Mouse (Mus musculus) embryo, embryonic 11 days (tissue): ENCODE results near the gene Pik3r6.

ENCODE experiments used
- DNase-seq: peaks from one replicate; pipeline ENCODE4 v3.0.0-alpha.2; 2015

The Pik3r6 gene

DNA sequence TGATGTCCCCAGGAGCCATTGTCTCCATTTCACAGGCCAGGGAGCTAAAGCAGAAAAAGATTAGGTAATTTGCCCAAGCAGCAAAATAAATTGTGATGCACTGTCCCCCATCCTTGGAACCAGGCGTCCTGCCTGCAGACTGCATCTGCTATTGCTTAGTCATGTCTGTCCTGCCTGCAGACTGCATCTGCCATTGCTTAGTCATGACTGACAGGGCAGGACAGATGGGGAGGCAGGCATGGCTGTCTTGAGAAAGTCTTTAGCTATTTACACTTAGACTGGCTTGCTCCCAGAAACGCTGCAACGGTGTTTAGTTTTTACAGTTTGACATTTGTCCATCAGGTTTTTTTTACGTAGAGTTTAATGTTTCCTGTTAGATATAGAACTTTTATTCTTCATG lies 33.6 kb downstream of the Pik3r6 start:
- DNase-seq, result peak; percentile 68

DNA sequence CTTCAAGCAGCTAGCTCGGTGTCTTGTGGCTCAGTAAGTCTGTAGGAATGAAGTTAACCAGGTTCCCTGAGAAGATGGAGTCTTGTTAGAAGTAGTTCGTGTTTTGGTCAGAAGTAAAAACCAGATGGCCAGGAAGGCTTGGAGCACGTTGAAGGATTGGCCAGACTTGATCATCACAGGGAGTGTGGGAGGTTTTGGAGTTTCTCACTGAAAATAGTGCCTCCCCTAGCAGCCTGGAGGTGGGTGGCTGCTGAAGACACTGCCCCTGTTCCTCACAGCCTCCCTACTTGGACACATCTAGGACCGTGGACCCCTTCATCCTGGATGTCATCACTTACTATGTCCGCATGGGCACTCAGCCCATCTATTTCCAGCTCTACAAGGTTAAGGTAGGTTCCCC lies 36.8 kb downstream of the Pik3r6 start:
- DNase-seq, result no peak

DNA sequence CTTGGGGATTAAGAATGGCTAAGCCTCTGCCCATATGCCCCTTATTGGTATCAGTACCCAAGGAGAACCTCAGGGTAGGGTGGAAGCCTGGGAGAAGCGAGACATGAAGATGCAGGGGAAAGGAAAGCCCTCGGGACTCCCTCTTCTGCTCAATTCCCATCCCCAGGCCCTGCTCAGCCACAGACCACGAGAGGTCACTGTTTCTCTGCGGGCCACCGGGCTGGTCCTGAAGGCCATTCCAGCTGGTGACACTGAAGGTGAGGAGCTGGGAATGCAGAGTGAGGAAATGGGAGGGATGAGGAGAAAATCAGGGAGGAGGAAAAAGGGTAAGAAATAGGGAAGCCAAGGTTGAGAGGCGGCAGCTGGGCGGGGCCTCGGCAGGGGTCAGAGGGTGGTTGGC lies 41.7 kb downstream of the Pik3r6 start:
- DNase-seq, result peak; percentile 59

DNA sequence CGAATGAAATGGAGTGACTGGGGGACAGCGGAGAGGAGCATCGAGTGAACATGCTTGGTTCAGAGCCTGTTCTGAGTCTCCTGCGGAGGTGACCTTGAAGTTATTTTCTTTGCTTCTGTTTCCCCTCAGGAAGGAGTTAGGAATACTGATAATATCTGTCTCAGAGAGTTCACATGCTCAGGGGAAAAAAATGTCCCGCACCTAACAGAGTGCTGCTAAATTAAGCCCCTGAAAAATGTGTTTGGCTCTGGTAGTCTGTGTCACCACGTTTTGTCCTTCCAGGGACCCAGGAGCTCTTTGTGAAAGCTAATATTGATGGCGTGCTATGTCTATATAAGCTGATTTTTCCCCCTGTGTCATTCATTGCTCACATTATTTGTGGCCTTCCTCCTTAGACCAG lies 42.4 kb downstream of the Pik3r6 start:
- DNase-seq, result no peak

DNA sequence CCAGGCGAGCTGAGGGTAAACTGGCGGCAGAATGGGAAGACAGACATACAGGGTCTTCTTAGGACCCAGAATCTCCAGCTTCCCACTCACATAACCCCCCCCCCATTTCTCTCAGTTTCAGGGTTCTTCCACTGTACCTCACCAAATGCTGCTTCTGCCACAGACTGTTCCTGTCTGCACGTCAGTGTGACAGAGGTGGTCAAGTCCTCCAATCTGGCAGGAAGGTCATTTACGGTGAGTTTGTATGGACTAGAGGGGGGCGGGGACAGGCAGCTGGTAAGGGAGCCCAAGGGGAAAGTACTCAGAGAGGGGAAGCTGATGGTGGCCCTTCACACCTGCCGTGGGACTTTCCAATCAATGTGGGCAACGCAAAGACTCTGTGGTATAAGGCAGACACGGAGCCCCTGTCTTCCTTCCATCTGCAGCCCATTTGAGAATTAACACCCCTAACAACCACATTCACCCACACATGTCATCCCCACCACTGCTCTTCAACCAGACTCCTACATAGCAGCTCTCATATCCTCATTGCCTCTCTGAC lies 42.9 kb downstream of the Pik3r6 start:
- no peak for DNase-seq

DNA sequence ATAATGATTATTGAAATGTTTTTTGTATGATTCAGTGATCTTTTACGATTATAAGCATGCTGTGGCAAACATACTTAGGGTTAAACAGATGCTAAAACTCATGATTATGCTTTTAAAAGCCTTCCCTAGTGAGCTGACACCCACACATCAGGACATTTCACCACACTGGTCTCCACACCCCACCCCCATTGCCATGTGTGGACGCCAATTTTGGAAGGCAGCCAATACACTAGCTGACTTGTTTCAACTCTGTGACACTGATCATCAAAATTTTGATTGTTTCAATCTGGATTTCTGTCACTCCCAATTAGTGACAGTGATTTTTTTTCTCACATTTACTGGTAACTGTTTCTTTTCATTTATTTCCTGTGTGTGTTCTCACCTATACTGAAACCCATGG lies 44.7 kb downstream of the Pik3r6 start:
- no peak for DNase-seq

DNA sequence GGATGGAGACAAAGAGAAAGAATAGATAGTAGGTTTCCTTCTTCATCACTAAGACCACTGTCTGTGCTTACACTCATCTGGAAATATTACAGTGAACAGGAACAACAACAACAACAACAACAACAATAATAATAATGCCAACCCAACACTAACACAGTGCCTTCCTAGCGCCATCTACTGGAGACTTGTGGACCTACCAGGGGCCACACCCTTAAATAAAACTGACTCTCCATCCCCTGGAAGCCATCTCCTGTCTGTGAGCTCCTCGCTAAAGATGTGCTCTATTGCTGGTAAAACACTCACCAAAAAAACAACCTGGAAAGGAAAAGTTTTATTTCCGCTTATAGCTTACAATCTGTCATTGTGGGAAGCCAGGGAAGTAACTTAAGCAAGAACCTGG lies 46.8 kb downstream of the Pik3r6 start:
- DNase-seq, result no peak

DNA sequence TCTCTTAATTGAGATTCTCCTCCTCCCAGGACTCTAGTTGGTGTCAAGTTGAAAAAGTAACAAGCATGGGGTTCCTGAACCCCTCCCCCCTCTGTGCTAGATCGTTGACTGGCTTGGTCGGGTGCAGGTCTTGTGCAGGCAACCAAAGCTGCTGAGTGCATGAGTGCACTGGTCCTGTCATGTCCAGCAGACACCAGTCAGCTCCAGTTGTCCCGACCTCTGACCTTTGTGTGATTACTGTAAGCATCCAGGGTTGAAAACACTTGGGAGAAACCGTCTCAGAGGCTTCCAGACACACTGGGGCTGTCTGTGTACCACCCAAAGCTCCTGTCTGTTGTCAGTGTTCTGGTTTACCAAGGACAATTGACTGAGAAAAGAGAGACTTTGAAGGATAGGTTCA lies 47.5 kb downstream of the Pik3r6 start:
- no peak for DNase-seq

DNA sequence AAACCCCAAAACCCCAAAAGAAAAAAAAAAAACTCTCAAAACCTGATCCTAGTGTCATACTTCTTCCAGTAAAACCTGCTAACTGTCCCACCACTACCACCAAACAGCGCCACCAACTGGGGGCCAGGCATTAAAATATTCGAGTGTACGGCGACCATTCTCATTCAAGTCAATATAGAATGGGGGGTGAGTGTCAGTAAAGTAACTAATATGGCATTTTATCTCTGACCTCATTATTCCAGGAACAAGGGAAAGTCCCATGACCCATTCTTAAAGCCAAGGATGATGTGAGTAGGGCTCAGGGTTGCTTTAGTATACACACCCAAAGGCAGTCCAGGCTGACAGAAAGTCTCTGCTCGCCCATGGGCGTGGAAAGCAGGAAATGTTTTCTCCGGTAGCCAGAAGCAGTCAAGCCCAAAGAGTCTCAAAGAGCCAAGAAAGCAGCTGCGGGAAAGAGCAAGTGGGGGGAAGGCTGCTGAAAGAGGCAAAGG lies 51.2 kb downstream of the Pik3r6 start:
- peak; percentile 46 for DNase-seq

DNA sequence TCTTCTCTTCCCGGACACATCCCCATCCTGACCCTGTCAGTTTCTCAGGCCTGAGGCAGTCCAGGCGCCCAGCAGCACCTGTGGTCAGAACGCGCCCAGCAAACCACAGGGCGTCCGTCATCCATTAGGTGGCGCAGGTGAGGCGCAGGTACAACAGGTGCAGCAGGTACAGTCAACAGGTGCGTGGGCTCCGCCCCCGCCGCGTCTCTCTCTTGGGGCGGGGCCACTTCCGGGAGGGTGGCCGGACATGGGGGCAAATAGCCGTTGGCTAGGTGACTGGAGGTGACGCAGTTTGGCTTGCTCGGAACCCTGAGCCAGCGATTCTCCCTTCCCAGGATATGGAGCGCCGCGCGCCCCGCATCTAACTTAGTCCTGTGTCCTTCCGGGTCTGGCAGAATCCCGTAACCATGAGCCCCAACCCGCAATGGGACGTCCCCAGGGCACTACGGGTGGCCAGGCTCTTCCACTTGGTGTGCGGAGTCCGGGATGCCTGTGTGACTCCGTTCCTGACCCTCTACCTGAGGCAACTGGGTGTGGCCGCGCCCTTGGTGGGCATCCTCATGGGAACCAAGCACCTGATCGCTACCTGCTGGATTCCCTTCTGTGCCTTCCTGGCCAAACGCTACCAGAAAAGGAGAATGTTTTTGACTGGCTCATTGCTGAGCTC lies 53.2 kb downstream of the Pik3r6 start, which contains the start of gene Mfsd6l:
Gene Mfsd6l (plus strand): TSS at position 269 of the 667 bp plus-strand sequence.
- DNase-seq, result no peak

DNA sequence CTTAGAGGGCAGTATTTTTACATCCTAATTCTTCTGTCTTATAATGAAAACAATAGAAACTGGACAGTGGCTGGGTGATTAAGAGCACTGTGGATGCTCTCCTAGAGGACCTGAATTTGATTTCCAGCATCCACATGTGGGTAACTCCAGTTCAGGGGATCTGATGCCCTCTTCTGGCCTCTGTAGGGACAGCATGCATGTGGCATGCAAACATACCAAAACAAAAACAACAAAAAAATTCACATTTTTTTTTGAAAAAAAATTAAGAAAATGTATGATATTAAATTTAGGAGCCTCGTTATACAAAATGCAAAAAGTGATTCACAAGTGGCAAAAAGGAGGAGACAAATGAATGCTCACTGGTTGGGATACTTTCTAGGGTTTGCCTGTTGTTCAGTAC lies 56.7 kb downstream of the Pik3r6 start:
- no peak for DNase-seq

DNA sequence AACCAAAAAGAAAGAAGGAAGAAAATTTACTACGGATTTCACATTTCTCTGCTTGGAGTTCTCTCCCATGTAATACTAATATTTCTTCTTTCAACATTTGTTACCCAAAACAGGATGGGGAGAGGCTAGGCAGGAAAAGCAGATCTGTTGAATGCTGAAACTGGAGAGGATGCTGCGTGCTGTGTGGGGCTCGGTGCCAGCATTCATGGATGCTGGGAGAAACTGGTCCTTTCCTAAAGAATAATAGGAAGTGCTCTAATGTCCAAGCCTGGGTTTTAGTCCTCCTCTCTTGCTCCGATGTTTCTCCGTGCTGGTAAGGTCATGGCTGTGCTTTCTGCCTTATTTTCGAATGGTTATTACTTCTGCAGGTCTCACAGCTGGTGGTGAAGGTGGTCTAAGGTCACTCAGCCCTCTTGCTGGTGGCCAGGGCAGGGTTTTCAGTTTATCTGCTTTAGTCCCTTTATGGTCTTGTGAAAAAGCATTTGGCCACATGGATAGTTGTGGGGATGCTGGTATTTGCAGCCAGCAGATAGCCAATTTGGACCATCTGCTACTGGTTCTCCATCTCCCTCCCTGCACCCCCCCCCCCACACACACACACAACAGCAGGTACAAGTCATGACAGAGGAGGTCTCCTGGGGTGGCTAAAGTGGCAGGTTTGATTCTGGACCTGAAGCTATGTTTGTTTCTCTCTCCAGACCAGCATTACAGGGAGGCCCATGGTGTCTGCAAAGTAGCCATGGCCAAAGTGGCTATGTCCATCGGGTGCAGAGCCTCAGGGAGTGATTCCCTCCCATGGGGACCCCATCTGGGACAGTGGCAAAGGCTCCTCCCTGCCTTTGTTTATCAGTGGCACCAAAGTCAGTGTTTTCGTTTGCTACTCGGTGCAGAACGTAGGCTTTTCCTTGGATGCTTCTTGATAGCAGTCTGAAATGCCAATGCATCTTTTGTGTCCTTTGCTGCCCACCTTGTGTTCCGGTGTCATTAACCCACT lies 59.4 kb downstream of the Pik3r6 start:
- no peak for DNase-seq

DNA sequence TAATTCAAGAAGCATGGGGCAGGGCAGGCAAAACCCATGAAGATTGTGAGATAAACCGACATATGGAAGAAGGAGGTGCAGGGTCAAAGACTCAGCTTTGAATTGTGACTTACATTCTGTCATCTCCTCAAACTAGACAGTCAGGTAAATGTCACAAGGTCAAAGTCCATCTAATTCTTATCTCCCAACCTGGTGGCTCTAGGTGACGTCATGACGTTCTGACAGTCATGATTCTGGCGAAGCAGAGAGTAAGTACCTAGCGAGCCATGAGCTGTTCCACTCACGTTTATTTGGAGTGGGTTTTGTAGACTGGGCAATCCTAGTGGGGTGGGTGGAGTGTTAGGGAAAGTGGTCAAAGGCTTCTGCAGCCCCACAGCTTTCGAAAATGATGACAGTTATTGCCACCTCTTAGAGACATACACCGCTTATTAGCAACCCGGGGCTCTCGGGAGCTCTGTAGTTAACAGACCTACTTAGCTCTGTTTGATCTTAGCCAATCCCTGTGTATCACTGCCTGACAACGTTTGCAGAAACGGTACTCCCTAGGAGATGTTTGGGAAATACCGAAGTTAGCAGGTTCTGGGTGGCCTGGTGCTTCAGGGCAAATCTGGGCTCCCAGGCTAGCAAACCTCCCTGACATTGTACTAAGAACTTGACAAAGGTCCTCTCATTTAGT lies 61.7 kb downstream of the Pik3r6 start:
- DNase-seq, result no peak

DNA sequence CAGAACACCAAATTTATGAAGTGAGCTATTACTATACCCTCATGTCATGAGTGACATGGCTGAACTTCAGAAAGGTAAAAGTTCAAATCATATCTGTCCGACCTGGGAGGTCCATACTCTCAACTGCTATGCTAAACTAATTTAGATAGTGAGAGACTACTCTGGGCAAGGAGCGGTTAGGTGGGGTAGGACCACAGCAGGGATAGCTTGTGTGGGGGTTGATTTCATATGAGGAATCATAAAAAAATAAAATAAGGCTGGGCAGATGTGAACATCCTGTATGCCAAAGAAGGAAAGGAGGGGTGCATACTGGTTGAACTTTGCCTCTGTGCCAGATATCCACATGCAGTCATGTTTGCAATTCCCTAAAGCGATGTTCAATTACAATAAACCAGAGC lies 62.2 kb downstream of the Pik3r6 start:
- no peak for DNase-seq

DNA sequence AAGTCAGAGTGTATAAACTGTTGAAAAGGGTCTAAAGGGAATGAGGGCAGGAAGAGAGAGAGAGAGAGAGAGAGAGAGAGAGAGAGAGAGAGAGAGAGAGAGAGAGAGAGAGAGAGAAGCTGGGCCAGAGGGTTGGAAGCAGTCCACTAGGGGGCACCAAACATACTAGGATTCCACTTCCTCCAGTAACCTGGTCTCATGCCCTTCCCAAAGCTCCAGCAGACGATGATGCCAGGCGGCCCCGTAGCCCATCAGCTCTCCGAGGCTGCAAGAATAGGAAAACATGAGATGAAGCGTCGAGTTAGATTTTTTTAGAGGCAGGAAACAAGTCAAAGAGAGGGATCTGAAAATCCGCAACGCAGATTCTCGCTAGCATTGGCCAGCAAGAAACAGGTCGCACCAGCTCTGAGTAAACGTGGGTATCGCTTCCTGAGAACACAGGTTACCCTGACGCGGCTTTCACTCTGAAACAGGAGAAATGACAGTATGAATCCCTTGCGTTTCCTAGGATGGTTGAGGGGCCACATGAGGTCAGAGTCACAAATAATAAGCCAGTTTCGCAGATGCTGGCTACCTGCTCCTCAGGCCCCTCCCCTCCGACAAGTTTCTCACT lies 63.7 kb downstream of the Pik3r6 start:
- DNase-seq, result peak; percentile 90

DNA sequence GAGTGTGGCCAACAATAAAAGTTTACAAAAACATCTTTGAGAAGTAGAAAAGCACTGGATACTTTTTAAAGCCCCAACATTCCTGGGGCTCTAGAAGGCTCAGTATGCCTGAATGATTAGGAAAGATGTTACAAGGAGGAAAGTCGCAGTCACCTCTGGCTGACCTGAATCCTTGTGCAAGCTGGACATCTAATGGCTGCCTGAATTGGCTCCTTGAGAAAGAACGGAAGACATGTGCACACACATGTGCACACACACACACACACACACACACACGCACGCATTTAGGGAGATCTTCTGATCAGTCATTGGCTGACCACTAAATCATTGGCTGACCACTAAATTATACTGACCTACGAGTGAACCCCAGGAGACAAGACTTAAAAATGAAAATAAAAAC lies 68.0 kb downstream of the Pik3r6 start:
- no peak for DNase-seq

DNA sequence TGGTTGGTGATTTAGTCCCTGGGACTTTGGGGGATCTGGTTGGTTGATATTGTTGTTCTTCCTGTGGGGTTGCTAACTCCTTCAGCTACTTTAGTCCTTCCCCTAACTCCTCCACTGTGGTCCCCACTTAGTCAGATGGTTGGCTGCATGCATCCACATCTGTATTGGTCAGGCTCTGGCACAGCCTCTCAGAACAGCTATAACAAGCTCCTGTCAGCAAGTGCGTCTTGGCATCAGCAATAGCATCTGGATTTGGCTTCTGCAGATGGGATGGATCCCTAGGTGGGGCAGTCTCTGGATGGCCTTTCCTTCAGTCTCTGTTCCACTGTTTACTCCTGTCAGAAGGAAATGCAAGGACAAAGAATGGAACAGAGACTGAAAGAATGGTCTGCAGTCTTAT lies 74.3 kb downstream of the Pik3r6 start:
- no peak for DNase-seq

DNA sequence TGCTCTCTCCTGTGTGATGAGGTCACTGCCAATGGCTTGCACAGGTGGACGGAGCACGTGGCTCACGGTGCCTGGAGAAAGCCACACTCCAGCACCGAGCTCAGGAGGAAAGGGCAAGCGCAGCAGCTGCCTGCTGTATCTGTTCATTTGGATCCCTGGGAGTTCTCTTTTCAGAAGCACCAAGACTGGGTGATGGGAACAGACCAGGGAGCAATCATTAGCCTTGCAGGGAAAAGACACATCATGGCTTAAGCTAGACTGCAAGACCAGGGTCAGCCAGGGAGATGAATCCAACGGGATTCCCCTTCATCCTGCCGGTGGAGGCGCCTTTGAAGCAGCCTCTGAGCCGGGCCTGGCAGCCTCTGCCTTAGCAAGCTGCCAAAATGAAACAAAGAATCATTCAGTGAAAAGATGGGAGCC lies 76.7 kb downstream of the Pik3r6 start:
- DNase-seq, result peak; percentile 67

DNA sequence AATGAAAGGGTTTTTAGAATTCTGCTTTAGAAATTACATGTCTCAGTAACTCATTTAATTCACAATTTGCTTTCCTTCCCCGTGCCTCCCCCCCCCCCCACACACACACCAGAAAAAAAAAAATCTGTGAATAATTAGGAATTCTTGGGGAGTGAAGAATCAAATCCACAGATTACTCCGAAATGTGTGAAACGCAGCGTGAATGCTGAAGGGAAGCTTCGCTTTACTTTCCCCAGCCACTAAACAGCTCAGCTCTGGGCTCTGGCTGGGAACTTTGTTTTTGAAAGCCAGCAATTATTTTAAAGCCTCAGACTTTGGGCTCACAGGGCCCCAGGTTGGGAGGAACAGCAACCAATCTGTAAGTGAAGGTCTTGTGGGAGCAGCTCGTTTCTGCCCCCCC lies 77.7 kb downstream of the Pik3r6 start:
- no peak for DNase-seq

DNA sequence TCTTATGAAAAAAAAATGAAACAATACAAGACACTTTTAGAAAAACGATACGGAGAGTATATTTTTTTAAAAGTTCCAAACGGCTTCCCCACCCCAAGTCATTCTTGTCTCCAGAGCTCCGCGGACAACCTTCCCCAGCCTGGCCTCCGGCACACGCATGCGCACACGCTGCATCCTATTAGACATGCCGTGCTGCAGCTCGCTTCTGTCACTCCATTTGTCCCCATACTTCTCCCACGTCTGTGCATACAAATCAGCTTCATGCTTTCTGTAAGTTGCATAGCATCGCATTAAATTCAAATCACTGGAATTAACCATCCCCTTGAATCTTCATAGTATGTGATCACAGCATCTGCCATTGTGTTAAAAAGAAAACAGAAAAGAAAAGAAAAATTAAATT lies 80.4 kb downstream of the Pik3r6 start:
- DNase-seq, result no peak

DNA sequence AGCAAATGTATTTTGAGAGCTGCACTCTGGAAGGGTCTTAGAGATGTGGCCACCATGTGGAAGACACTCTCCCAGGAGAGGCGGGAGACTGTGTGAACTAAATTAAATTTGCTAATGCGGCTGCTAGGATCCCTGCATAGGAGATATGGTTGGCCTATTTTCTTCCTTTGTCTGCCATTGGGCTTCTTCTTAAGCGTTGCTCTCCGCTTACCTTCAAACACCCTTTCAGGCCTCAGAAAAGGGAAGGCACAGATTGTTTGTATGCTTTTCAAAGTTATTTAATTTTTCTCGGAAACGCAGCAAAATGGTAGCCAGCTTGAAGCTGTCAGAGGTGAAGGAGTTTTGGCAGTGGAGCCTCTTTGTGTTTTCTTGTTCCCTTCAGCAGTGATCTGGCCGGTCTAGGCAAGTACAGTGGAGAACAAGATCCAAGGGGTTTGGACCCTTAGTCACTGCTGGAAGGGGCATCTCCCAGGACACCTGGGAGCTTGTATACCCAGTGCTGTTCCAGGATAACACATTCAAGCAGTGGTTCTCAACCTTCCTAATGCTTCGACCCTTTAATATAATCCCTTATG lies 81.2 kb downstream of the Pik3r6 start:
- DNase-seq, result no peak

DNA sequence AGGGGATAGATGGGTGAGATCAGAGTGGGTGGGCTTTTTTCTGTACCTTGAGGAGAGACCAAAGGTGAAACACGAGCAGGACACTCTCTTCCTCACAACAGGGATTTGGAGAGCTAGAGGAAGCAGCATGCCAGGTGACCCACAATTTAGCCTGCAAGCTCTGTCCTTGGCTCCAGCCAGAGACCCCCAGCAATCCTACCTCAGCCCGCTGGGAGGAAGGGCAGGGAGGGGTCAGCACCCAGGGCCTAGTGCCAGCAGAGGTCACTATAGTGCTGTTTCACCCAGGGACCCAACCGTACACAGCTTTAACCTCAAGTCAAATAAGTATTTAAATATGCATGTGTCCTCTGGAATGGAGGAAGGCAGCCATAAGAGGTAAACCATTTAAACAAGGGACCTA lies 83.1 kb downstream of the Pik3r6 start:
- DNase-seq, result peak; percentile 54
